Mouse (Mus musculus): ENCODE results near the gene Med12l. TPM values are rescaled to one million over a fixed set of nuclear protein-coding genes. Genes with fewer than 3 reads are reported as not detected.

Med12l gene
- polyA plus RNA-seq, 1 experiment from 2014 or later, result 0.82 TPM

GRCm38 (mm10) chr3:58983838-58984598 is 21.6 kb upstream of the Med12l start:
- Histone ChIP-seq H3K36me3 (ENCODE audit: insufficient read depth, low read length) (no peaks in the 10 kb centered on the region), H3K4me2 (ENCODE audit: low read length) (no peak overlapping the region), H3K4me3 (replicated peaks; ENCODE audit: low read depth, low read length) (no peak overlapping the region), H3K27me3 (ENCODE audit: insufficient read depth, low read length) (no peaks in the 10 kb centered on the region), H3K27ac (no peak overlapping the region), H3K9ac (ENCODE audit: low read depth, low read length) (no peak overlapping the region), H3K4me1 (replicated peaks; ENCODE audit: insufficient read depth, low read length) (no peaks in the 10 kb centered on the region), H3K9me3 (replicated peaks; ENCODE audit: low read length) (no peaks in the 10 kb centered on the region)
- TF ChIP-seq CTCF (IDR thresholded peaks at IDR 0.05; ENCODE audit: low read depth), result no peak
- 75% methylated on average over 15 of the region's 15 CpGs for WGBS
- no peak for ATAC-seq (replicated peaks; ENCODE audit: low FRiP score, low read depth)
- DNase-seq (ENCODE audit: low spot score), result no peak

GRCm38 (mm10) chr3:58985816-58986215 is 19.8 kb upstream of the Med12l start:
- no peaks in the 10 kb centered on the region for H3K36me3 ChIP-seq (ENCODE audit: insufficient read depth, low read length)
- H3K4me1 ChIP-seq (replicated peaks; ENCODE audit: insufficient read depth, low read length), result no peaks in the 10 kb centered on the region
- ATAC-seq (replicated peaks; ENCODE audit: low FRiP score, low read depth), result no peak
- DNase-seq (ENCODE audit: low spot score), result no peak
- H3K4me2 ChIP-seq (ENCODE audit: low read length), result no peak overlapping the region
- H3K9ac ChIP-seq (ENCODE audit: low read depth, low read length), result no peak overlapping the region
- H3K27ac ChIP-seq, result no peak overlapping the region
- WGBS, result 67% methylated on average over 4 of the region's 4 CpGs
- H3K27me3 ChIP-seq (ENCODE audit: insufficient read depth, low read length), result no peaks in the 10 kb centered on the region
- TF ChIP-seq CTCF (IDR thresholded peaks at IDR 0.05; ENCODE audit: low read depth), result no peak
- H3K9me3 ChIP-seq (replicated peaks; ENCODE audit: low read length), result no peaks in the 10 kb centered on the region
- no peak overlapping the region for H3K4me3 ChIP-seq (replicated peaks; ENCODE audit: low read depth, low read length)

- no peak overlapping the region for H3K4me3 ChIP-seq (replicated peaks; ENCODE audit: low read depth, low read length)
- no peak overlapping the region for H3K9ac ChIP-seq (ENCODE audit: low read depth, low read length)
- H3K4me2 ChIP-seq (ENCODE audit: low read length), result no peak overlapping the region
- no peak overlapping the region for H3K27ac ChIP-seq
- ATAC-seq (replicated peaks; ENCODE audit: low FRiP score, low read depth) (no peak), DNase-seq (ENCODE audit: low spot score) (no peak)
- H3K36me3 ChIP-seq (ENCODE audit: insufficient read depth, low read length), result no peaks in the 10 kb centered on the region
- H3K27me3 ChIP-seq (ENCODE audit: insufficient read depth, low read length), result no peaks in the 10 kb centered on the region
- no peak for TF ChIP-seq CTCF (IDR thresholded peaks at IDR 0.05; ENCODE audit: low read depth)
- H3K9me3 ChIP-seq (replicated peaks; ENCODE audit: low read length), result no peaks in the 10 kb centered on the region
- 35% methylated on average over 3 of the region's 3 CpGs for WGBS
- no peaks in the 10 kb centered on the region for H3K4me1 ChIP-seq (replicated peaks; ENCODE audit: insufficient read depth, low read length)
Measured at GRCm38 (mm10) chr3:58989374-58989773, 16.3 kb upstream of the Med12l start.

- Histone ChIP-seq H3K27me3 (ENCODE audit: insufficient read depth, low read length) (no peaks in the 10 kb centered on the region), H3K4me2 (ENCODE audit: low read length) (no peak overlapping the region), H3K9ac (ENCODE audit: low read depth, low read length) (no peak overlapping the region), H3K36me3 (ENCODE audit: insufficient read depth, low read length) (no peaks in the 10 kb centered on the region), H3K4me1 (replicated peaks; ENCODE audit: insufficient read depth, low read length) (no peaks in the 10 kb centered on the region), H3K4me3 (replicated peaks; ENCODE audit: low read depth, low read length) (no peak overlapping the region), H3K9me3 (replicated peaks; ENCODE audit: low read length) (no peaks in the 10 kb centered on the region), H3K27ac (no peak overlapping the region)
- no peak for DNase-seq (ENCODE audit: low spot score)
- no peak for TF ChIP-seq CTCF (IDR thresholded peaks at IDR 0.05; ENCODE audit: low read depth)
- 63% methylated on average over 3 of the region's 3 CpGs for WGBS
- ATAC-seq (replicated peaks; ENCODE audit: low FRiP score, low read depth), result no peak
Measured at GRCm38 (mm10) chr3:58990556-58990955, 15.1 kb upstream of the Med12l start.

- no peak for TF ChIP-seq CTCF (IDR thresholded peaks at IDR 0.05; ENCODE audit: low read depth)
- no peak for DNase-seq (ENCODE audit: low spot score)
Measured at GRCm38 (mm10) chr3:58992122-58992521, 13.5 kb upstream of the Med12l start.

GRCm38 (mm10) chr3:58993619-58994018 is 12.0 kb upstream of the Med12l start:
- WGBS, result 89% methylated on average over 3 of the region's 3 CpGs
- H3K4me1 ChIP-seq (replicated peaks; ENCODE audit: insufficient read depth, low read length), result no peaks in the 10 kb centered on the region
- no peaks in the 10 kb centered on the region for H3K27me3 ChIP-seq (ENCODE audit: insufficient read depth, low read length)
- no peaks in the 10 kb centered on the region for H3K36me3 ChIP-seq (ENCODE audit: insufficient read depth, low read length)
- no peak overlapping the region for H3K4me2 ChIP-seq (ENCODE audit: low read length)
- H3K4me3 ChIP-seq (replicated peaks; ENCODE audit: low read depth, low read length), result no peak overlapping the region
- TF ChIP-seq CTCF (IDR thresholded peaks at IDR 0.05; ENCODE audit: low read depth), result no peak
- no peak overlapping the region for H3K27ac ChIP-seq
- no peak overlapping the region for H3K9ac ChIP-seq (ENCODE audit: low read depth, low read length)
- no peak for DNase-seq (ENCODE audit: low spot score)
- no peak for ATAC-seq (replicated peaks; ENCODE audit: low FRiP score, low read depth)
- H3K9me3 ChIP-seq (replicated peaks; ENCODE audit: low read length), result no peaks in the 10 kb centered on the region

More at GRCm38 (mm10) chr3:58992122-58992521, 13.5 kb upstream of the Med12l start:
- no peaks in the 10 kb centered on the region for H3K4me1 ChIP-seq (replicated peaks; ENCODE audit: insufficient read depth, low read length)
- no peaks in the 10 kb centered on the region for H3K9me3 ChIP-seq (replicated peaks; ENCODE audit: low read length)
- H3K4me3 ChIP-seq (replicated peaks; ENCODE audit: low read depth, low read length), result no peak overlapping the region
- no peak overlapping the region for H3K9ac ChIP-seq (ENCODE audit: low read depth, low read length)
- H3K27me3 ChIP-seq (ENCODE audit: insufficient read depth, low read length), result no peaks in the 10 kb centered on the region
- ATAC-seq (replicated peaks; ENCODE audit: low FRiP score, low read depth), result no peak
- H3K27ac ChIP-seq, result no peak overlapping the region
- no peaks in the 10 kb centered on the region for H3K36me3 ChIP-seq (ENCODE audit: insufficient read depth, low read length)
- no peak overlapping the region for H3K4me2 ChIP-seq (ENCODE audit: low read length)

GRCm38 (mm10) chr3:59003756-59004155 is 1.9 kb upstream of the Med12l start:
- DNase-seq (ENCODE audit: low spot score) (no peak), ATAC-seq (replicated peaks; ENCODE audit: low FRiP score, low read depth) (no peak)
- H3K27ac ChIP-seq, result no peak overlapping the region
- H3K36me3 ChIP-seq (ENCODE audit: insufficient read depth, low read length), result no peaks in the 10 kb centered on the region
- H3K27me3 ChIP-seq (ENCODE audit: insufficient read depth, low read length), result no peaks in the 10 kb centered on the region
- H3K4me1 ChIP-seq (replicated peaks; ENCODE audit: insufficient read depth, low read length), result peaks cover 12% of the 10 kb centered on the region; the same call in 1 of the 2 replicates
- no peaks in the 10 kb centered on the region for H3K9me3 ChIP-seq (replicated peaks; ENCODE audit: low read length)
- H3K9ac ChIP-seq (ENCODE audit: low read depth, low read length), result no peak overlapping the region
- no peak overlapping the region for H3K4me3 ChIP-seq (replicated peaks; ENCODE audit: low read depth, low read length)
- TF ChIP-seq CTCF (IDR thresholded peaks at IDR 0.05; ENCODE audit: low read depth), result no peak
- 82% methylated on average over 5 of the region's 5 CpGs for WGBS
- no peak overlapping the region for H3K4me2 ChIP-seq (ENCODE audit: low read length)
